Mouse (Mus musculus): ENCODE results near the gene Ccdc183. TPM values are rescaled to one million over a fixed set of nuclear protein-coding genes. Genes with fewer than 3 reads are reported as not detected.

Gene Ccdc183
- polyA plus RNA-seq, 1 experiment from 2014 or later = 0.36 TPM

- Histone ChIP-seq H3K4me2 (replicated peaks) (no peak overlapping the region), H3K27ac (replicated peaks) (no peak overlapping the region), H3K4me3 (no peak overlapping the region), H3K36me3 (no peaks in the 10 kb centered on the region), H3K9me3 (no peaks in the 10 kb centered on the region), H3K9ac (replicated peaks) (no peak overlapping the region), H3K27me3 (no peaks in the 10 kb centered on the region), H3K4me1 (no peaks in the 10 kb centered on the region)
- ATAC-seq (ENCODE audit: low FRiP score, low read depth) = no peak
- WGBS = 27% methylated on average over 1 of the region's 1 CpGs
These were observed 16.6 kb upstream of the Ccdc183 start for GRCm38 (mm10) chr2:25634046-25634445.

- Histone ChIP-seq H3K4me3 (no peak overlapping the region), H3K27ac (replicated peaks) (no peak overlapping the region), H3K9me3 (no peaks in the 10 kb centered on the region), H3K4me1 (no peaks in the 10 kb centered on the region), H3K9ac (replicated peaks) (no peak overlapping the region), H3K36me3 (no peaks in the 10 kb centered on the region), H3K27me3 (no peaks in the 10 kb centered on the region), H3K4me2 (replicated peaks) (no peak overlapping the region)
- ATAC-seq (ENCODE audit: low FRiP score, low read depth) = no peak
- 81% methylated on average over 3 of the region's 3 CpGs for WGBS
These were observed 16.1 kb upstream of the Ccdc183 start for GRCm38 (mm10) chr2:25633616-25634015.

GRCm38 (mm10) chr2:25628738-25629137 lies 11.3 kb upstream of the Ccdc183 start:
- Histone ChIP-seq H3K36me3 (no peaks in the 10 kb centered on the region), H3K27me3 (0 out of 2 replicates have a peak, but pooled peaks cover 2% of the 10 kb centered on the region), H3K4me1 (no peaks in the 10 kb centered on the region), H3K4me2 (replicated peaks) (no peak overlapping the region), H3K4me3 (no peak overlapping the region), H3K9ac (replicated peaks) (no peak overlapping the region), H3K27ac (replicated peaks) (no peak overlapping the region), H3K9me3 (no peaks in the 10 kb centered on the region)
- WGBS = 55% methylated on average over 4 of the region's 4 CpGs
- ATAC-seq (ENCODE audit: low FRiP score, low read depth) = no peak

DNA sequence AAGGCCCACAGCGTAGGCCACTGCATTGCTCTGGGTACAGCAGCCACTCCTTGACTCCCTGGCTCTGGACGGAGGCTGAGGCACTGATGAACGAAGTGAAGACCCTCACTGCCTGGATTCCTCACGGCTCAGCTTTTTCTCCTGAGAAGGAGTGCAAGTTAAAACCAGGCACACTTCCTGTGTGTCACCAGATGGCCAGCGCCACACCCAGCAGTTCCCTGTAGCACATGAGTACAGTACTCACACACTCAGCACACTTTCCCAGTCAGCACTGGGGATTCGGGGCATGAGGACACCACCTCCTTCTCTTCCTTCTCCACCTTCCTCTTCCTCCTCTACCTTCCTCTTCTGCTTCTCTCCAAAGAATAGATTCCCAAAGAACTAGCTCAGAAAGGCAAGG lies 10.3 kb upstream of the Ccdc183 start, which contains the start of gene Fcna:
Gene Fcna, minus strand, starts transcription at position 220 of the 400 bp plus-strand sequence.
- no peak for ATAC-seq (ENCODE audit: low FRiP score, low read depth)
- Histone ChIP-seq H3K27ac (replicated peaks) (no peak within 1 kb of the TSS), H3K4me3 (no peak within 1 kb of the TSS), H3K27me3 (peaks cover 8% of the 10 kb centered on the region; the same call in 1 of the 2 replicates), H3K36me3 (no peaks in the 10 kb centered on the region), H3K9me3 (no peaks in the 10 kb centered on the region), H3K4me1 (no peaks in the 10 kb centered on the region), H3K4me2 (replicated peaks) (no peak within 1 kb of the TSS), H3K9ac (replicated peaks) (no peak within 1 kb of the TSS)
- 80% methylated on average over 6 of the region's 6 CpGs for WGBS

DNA sequence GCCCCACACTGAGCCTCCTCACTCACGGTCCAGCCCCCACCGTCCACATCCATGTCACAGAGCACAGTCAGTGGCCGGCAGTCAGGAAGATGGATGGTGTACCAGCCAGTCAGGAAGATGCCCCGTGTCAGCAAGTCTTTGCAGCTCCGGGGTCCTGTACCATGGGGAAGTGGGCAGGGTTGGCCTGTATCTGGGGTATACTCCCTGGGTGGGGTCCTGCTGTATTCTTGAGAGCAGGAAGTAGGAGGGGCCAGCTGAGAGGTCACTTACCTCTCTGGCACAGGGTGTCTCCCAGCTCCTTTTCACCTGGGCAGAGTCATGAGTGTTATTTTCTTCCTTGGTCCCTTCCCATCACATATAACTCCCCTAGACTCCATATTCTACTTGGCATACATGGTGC lies 8.5 kb upstream of the Ccdc183 start:
- Histone ChIP-seq H3K9me3 (no peaks in the 10 kb centered on the region), H3K9ac (replicated peaks) (no peak overlapping the region), H3K27ac (replicated peaks) (no peak overlapping the region), H3K4me3 (no peak overlapping the region), H3K36me3 (no peaks in the 10 kb centered on the region), H3K27me3 (peaks cover 11% of the 10 kb centered on the region; the same call in 1 of the 2 replicates), H3K4me1 (peaks cover 8% of the 10 kb centered on the region), H3K4me2 (replicated peaks) (no peak overlapping the region)
- ATAC-seq (ENCODE audit: low FRiP score, low read depth) = no peak
- 72% methylated on average over 5 of the region's 5 CpGs for WGBS

GRCm38 (mm10) chr2:25621229-25622200 lies 4.0 kb upstream of the Ccdc183 start, which contains the start of gene Tmem141:
Gene Tmem141, minus strand, starts transcription at chr2:25622005.
- H3K27ac ChIP-seq (replicated peaks) = 0 out of 2 replicates have a peak within 1 kb of the TSS, but pooled peaks have one; percentile 46
- 6% methylated on average over 34 of the region's 34 CpGs for WGBS
- peak within 1 kb of the TSS; percentile 66 for H3K9ac ChIP-seq (replicated peaks)
- peak within 1 kb of the TSS; percentile 47 for H3K4me3 ChIP-seq
- no peaks in the 10 kb centered on the region for H3K36me3 ChIP-seq
- peak within 1 kb of the TSS; percentile 75 for H3K4me2 ChIP-seq (replicated peaks)
- H3K4me1 ChIP-seq = peaks cover 8% of the 10 kb centered on the region
- ATAC-seq (ENCODE audit: low FRiP score, low read depth) = peak; percentile 93
- H3K9me3 ChIP-seq = no peaks in the 10 kb centered on the region
- peaks cover 42% of the 10 kb centered on the region for H3K27me3 ChIP-seq

GRCm38 (mm10) chr2:25620852-25621228 lies 3.4 kb upstream of the Ccdc183 start:
- Histone ChIP-seq H3K4me2 (replicated peaks) (peak overlapping the region; percentile 75; the same call in 1 of the 2 replicates), H3K4me1 (peaks cover 8% of the 10 kb centered on the region), H3K27ac (replicated peaks) (no peak overlapping the region), H3K36me3 (no peaks in the 10 kb centered on the region), H3K9me3 (no peaks in the 10 kb centered on the region), H3K9ac (replicated peaks) (no peak overlapping the region), H3K4me3 (peak overlapping the region; percentile 47; the same call in 1 of the 2 replicates), H3K27me3 (peaks cover 49% of the 10 kb centered on the region)
- 93% methylated on average over 4 of the region's 4 CpGs for WGBS
- no peak for ATAC-seq (ENCODE audit: low FRiP score, low read depth)

DNA sequence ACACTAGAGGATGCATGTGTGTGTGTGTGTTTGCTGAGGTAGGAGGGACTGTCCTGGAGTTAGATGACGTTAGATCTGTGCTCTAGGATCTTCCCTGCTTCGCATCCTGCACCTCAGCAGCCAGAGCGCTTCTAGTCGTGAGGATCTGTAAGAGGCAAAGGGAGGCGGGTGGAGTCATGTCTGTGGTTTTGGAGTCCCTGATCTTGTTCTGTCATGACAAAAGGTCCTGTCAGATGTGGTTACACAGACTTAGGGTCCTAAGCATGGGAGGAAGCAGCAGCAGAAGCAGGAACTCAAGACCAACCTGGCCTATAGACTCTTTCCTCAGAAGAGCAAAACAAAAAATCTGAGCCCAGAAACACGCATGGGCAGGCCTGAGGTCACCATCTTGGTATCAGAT lies 2.9 kb upstream of the Ccdc183 start:
- Histone ChIP-seq H3K9ac (replicated peaks) (no peak overlapping the region), H3K36me3 (no peaks in the 10 kb centered on the region), H3K27me3 (peaks cover 54% of the 10 kb centered on the region), H3K4me2 (replicated peaks) (no peak overlapping the region), H3K27ac (replicated peaks) (no peak overlapping the region), H3K9me3 (no peaks in the 10 kb centered on the region), H3K4me1 (peaks cover 8% of the 10 kb centered on the region), H3K4me3 (no peak overlapping the region)
- 78% methylated on average over 6 of the region's 6 CpGs for WGBS
- no peak for ATAC-seq (ENCODE audit: low FRiP score, low read depth)

DNA sequence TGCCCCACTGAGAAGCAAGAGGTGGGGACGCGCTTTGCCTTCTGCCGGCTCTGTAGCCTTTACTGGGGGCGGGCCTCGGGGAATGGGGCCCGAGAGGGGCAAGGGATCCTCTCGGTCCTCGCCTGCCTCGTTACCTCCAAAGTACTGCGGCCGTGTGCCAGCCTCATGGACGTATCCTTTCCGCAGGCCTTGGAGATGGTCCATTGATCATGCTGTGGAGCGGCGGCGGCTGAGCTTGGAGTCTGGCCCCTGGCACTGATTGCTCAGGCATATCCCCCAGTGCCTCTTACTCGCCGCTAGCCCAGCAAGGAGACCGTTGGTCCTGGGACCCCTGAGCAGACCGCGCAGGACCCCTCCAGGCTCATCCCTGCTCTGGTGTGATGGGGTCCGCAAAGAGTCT lies 1.1 kb downstream of the Ccdc183 start:
- no peak overlapping the region for H3K9ac ChIP-seq (replicated peaks)
- WGBS = 19% methylated on average over 22 of the region's 22 CpGs
- no peak overlapping the region for H3K4me3 ChIP-seq
- no peaks in the 10 kb centered on the region for H3K9me3 ChIP-seq
- no peak for ATAC-seq (ENCODE audit: low FRiP score, low read depth)
- H3K4me2 ChIP-seq (replicated peaks) = 0 out of 2 replicates have a peak overlapping the region, but pooled peaks have one; percentile 5
- no peak overlapping the region for H3K27ac ChIP-seq (replicated peaks)
- H3K27me3 ChIP-seq = peaks cover 75% of the 10 kb centered on the region
- peaks cover 3% of the 10 kb centered on the region; the same call in 1 of the 2 replicates for H3K4me1 ChIP-seq
- H3K36me3 ChIP-seq = no peaks in the 10 kb centered on the region

GRCm38 (mm10) chr2:25608671-25609070 lies 8.8 kb downstream of the Ccdc183 start:
- peak; percentile 11; the same call in 1 of the 2 replicates for ATAC-seq (ENCODE audit: low FRiP score, low read depth)
- Histone ChIP-seq H3K4me2 (replicated peaks) (peak overlapping the region; percentile 71), H3K4me1 (peaks cover 19% of the 10 kb centered on the region), H3K27me3 (peaks cover 26% of the 10 kb centered on the region), H3K9ac (replicated peaks) (peak overlapping the region; percentile 97; the same call in 1 of the 2 replicates), H3K27ac (replicated peaks) (peak overlapping the region; percentile 94; the same call in 1 of the 2 replicates), H3K36me3 (no peaks in the 10 kb centered on the region), H3K4me3 (peak overlapping the region; percentile 98), H3K9me3 (no peaks in the 10 kb centered on the region)
- 70% methylated on average over 10 of the region's 10 CpGs for WGBS

GRCm38 (mm10) chr2:25607761-25608622 lies 9.5 kb downstream of the Ccdc183 start, which contains the start of gene Rabl6:
Gene Rabl6, minus strand, starts transcription at chr2:25608521.
- H3K4me3 ChIP-seq = peak within 1 kb of the TSS; percentile 98
- peak within 1 kb of the TSS; percentile 71 for H3K4me2 ChIP-seq (replicated peaks)
- WGBS = under 1% methylated on average over 80 of the region's 80 CpGs
- peak; percentile 91 for ATAC-seq (ENCODE audit: low FRiP score, low read depth)
- peak within 1 kb of the TSS; percentile 97 for H3K9ac ChIP-seq (replicated peaks)
- peak within 1 kb of the TSS; percentile 94 for H3K27ac ChIP-seq (replicated peaks)
- H3K27me3 ChIP-seq = peaks cover 23% of the 10 kb centered on the region
- no peaks in the 10 kb centered on the region for H3K36me3 ChIP-seq
- no peaks in the 10 kb centered on the region for H3K9me3 ChIP-seq
- H3K4me1 ChIP-seq = peaks cover 19% of the 10 kb centered on the region
